Mouse (Mus musculus): ENCODE results near the gene Ghsr. TPM values are rescaled to one million over a fixed set of nuclear protein-coding genes. Genes with fewer than 3 reads are reported as not detected.

Gene Ghsr
- polyA plus RNA-seq, 1 experiment, result not detected

DNA sequence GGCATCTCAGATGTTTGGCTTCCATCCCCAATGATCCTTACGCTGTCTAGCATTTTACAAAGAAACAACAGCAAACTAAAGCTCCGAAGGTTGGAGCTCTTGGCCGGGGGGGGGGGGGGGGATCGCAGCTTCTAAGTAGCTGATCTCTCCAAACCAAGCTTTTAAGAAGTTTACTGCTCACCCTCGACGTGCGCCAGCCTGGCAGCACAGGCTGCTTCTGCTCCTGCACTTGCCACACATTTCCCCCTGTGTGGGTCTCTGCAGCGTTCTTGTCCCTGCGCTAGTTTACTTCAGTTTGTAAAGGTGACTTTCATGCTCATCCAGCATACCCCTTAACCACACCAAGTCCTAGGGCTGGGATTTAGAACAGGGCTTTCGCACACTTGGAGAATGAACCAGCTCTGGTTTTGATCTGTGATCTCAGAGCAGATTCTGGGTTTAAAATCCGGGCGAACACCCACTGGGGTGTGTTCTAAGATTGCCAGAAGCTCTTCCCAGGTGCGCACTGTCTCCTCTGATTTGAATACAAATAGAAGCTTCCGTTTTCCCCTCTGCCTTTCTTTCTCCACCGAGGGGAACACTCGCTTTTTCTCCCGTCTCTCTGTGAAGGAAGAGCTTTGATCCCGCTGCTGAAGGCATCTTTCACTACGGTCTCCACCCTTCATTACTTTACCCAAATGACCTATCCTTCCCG lies 422 bp upstream of the Ghsr start:
- Histone ChIP-seq H3K4me3 (no peak overlapping the region), H3K27me3 (ENCODE audit: control insufficient read depth, insufficient read depth, insufficient read length) (peaks cover 11% of the 10 kb centered on the region), H3K79me2 (ENCODE audit: control insufficient read depth, insufficient read depth) (no peaks in the 10 kb centered on the region), H3ac (ENCODE audit: control insufficient read depth, insufficient read length) (no peak overlapping the region), H3K4me2 (ENCODE audit: low read depth) (no peak overlapping the region), H3K36me3 (ENCODE audit: control insufficient read depth, insufficient read depth) (no peaks in the 10 kb centered on the region)
- TF ChIP-seq TCF12 (IDR thresholded peaks at IDR 0.05; ENCODE audit: insufficient read depth, poor library complexity, severe bottlenecking) (no peak), POLR2AphosphoS2 (IDR thresholded peaks at IDR 0.05; ENCODE audit: insufficient read length, low read depth) (no peak), MAX (IDR thresholded peaks at IDR 0.05; ENCODE audit: low read depth) (no peak), CEBPB (IDR thresholded peaks at IDR 0.05; ENCODE audit: insufficient read depth, poor library complexity, severe bottlenecking) (no peak), POLR2A (IDR thresholded peaks at IDR 0.05; ENCODE audit: insufficient read length, low read depth) (no peak)

GRCm38 (mm10) chr3:27371725-27372650 lies 837 bp downstream of the Ghsr start:
- Histone ChIP-seq H3K27me3 (ENCODE audit: control insufficient read depth, insufficient read depth, insufficient read length) (peaks cover 11% of the 10 kb centered on the region), H3K4me3 (no peak overlapping the region), H3K36me3 (ENCODE audit: control insufficient read depth, insufficient read depth) (no peaks in the 10 kb centered on the region), H3ac (ENCODE audit: control insufficient read depth, insufficient read length) (no peak overlapping the region), H3K79me2 (ENCODE audit: control insufficient read depth, insufficient read depth) (no peaks in the 10 kb centered on the region), H3K4me2 (ENCODE audit: low read depth) (no peak overlapping the region)
- no peak for TF ChIP-seq POLR2A (IDR thresholded peaks at IDR 0.05; ENCODE audit: insufficient read length, low read depth)

GRCm38 (mm10) chr3:27374396-27374795 lies 3.2 kb downstream of the Ghsr start:
- TF ChIP-seq MAX (IDR thresholded peaks at IDR 0.05; ENCODE audit: low read depth) (no peak), POLR2A (IDR thresholded peaks at IDR 0.05; ENCODE audit: insufficient read length, low read depth) (no peak), MYOD1 (IDR thresholded peaks at IDR 0.05; ENCODE audit: control insufficient read depth in 1 of 3, insufficient read length in 2 of 3, low read depth in 2 of 3) (no peak), CEBPB (IDR thresholded peaks at IDR 0.05; ENCODE audit: insufficient read depth, poor library complexity, severe bottlenecking) (no peak), TCF3 (IDR thresholded peaks at IDR 0.05; ENCODE audit: insufficient read length, low read depth) (no peak), SRF (IDR thresholded peaks at IDR 0.05; ENCODE audit: control insufficient read depth, insufficient read length, low read depth) (no peak), E2F4 (IDR thresholded peaks at IDR 0.05; ENCODE audit: insufficient read depth) (no peak), USF1 (IDR thresholded peaks at IDR 0.05; ENCODE audit: low read depth) (no peak), REST (IDR thresholded peaks at IDR 0.05; ENCODE audit: insufficient read depth, insufficient read length) (no peak), MYOG (IDR thresholded peaks at IDR 0.05; ENCODE audit: control insufficient read depth in 1 of 3, insufficient read depth in 1 of 3, insufficient read length in 2 of 3, low read depth in 2 of 3) (no peak), TCF12 (IDR thresholded peaks at IDR 0.05; ENCODE audit: insufficient read depth, poor library complexity, severe bottlenecking) (no peak), POLR2AphosphoS2 (IDR thresholded peaks at IDR 0.05; ENCODE audit: insufficient read length, low read depth) (no peak)
- H3K27me3 ChIP-seq (ENCODE audit: control insufficient read depth, insufficient read depth, insufficient read length), result peaks cover 11% of the 10 kb centered on the region
- no peak overlapping the region for H3K4me2 ChIP-seq (ENCODE audit: low read depth)
- H3K4me3 ChIP-seq, result no peak overlapping the region
- no peaks in the 10 kb centered on the region for H3K36me3 ChIP-seq (ENCODE audit: control insufficient read depth, insufficient read depth)
- no peak overlapping the region for H3ac ChIP-seq (ENCODE audit: control insufficient read depth, insufficient read length)
- no peaks in the 10 kb centered on the region for H3K79me2 ChIP-seq (ENCODE audit: control insufficient read depth, insufficient read depth)

DNA sequence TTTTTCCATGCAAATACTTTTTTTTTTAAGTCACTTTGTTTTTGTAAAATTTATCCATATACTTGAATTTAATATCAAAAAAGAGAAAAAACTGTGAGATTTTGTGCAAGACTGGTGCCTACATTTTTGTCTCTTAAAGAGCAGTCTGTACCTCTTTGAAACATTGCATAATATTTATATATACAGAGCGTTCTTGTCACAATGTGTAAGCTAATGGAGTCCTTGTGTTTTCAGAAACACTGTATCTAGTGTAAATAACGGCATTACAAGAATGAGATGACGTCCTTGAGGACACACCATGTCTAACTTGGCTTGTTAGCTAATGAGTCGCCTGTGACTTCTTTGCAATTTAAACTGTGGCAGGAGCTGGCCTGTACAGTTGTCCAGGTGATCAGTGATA lies 6.8 kb downstream of the Ghsr start:
- Histone ChIP-seq H3K36me3 (ENCODE audit: control insufficient read depth, insufficient read depth) (no peaks in the 10 kb centered on the region), H3ac (ENCODE audit: control insufficient read depth, insufficient read length) (no peak overlapping the region), H3K4me2 (ENCODE audit: low read depth) (no peak overlapping the region), H3K4me3 (no peak overlapping the region), H3K79me2 (ENCODE audit: control insufficient read depth, insufficient read depth) (no peaks in the 10 kb centered on the region), H3K27me3 (ENCODE audit: control insufficient read depth, insufficient read depth, insufficient read length) (peaks cover 6% of the 10 kb centered on the region)
- TF ChIP-seq TCF12 (IDR thresholded peaks at IDR 0.05; ENCODE audit: insufficient read depth, poor library complexity, severe bottlenecking), result no peak
- TF ChIP-seq POLR2A (IDR thresholded peaks at IDR 0.05; ENCODE audit: insufficient read length, low read depth), result no peak
- no peak for TF ChIP-seq SRF (IDR thresholded peaks at IDR 0.05; ENCODE audit: control insufficient read depth, insufficient read length, low read depth)
- TF ChIP-seq MAX (IDR thresholded peaks at IDR 0.05; ENCODE audit: low read depth), result no peak
- no peak for TF ChIP-seq USF1 (IDR thresholded peaks at IDR 0.05; ENCODE audit: low read depth)
- TF ChIP-seq TCF3 (IDR thresholded peaks at IDR 0.05; ENCODE audit: insufficient read length, low read depth), result no peak
- TF ChIP-seq REST (IDR thresholded peaks at IDR 0.05; ENCODE audit: insufficient read depth, insufficient read length), result no peak
- TF ChIP-seq MYOD1 (IDR thresholded peaks at IDR 0.05; ENCODE audit: control insufficient read depth in 1 of 3, insufficient read length in 2 of 3, low read depth in 2 of 3), result no peak
- TF ChIP-seq CEBPB (IDR thresholded peaks at IDR 0.05; ENCODE audit: insufficient read depth, poor library complexity, severe bottlenecking), result no peak
- no peak for TF ChIP-seq MYOG (IDR thresholded peaks at IDR 0.05; ENCODE audit: control insufficient read depth in 1 of 3, insufficient read depth in 1 of 3, insufficient read length in 2 of 3, low read depth in 2 of 3)
- TF ChIP-seq E2F4 (IDR thresholded peaks at IDR 0.05; ENCODE audit: insufficient read depth), result no peak
- no peak for TF ChIP-seq POLR2AphosphoS2 (IDR thresholded peaks at IDR 0.05; ENCODE audit: insufficient read length, low read depth)

DNA sequence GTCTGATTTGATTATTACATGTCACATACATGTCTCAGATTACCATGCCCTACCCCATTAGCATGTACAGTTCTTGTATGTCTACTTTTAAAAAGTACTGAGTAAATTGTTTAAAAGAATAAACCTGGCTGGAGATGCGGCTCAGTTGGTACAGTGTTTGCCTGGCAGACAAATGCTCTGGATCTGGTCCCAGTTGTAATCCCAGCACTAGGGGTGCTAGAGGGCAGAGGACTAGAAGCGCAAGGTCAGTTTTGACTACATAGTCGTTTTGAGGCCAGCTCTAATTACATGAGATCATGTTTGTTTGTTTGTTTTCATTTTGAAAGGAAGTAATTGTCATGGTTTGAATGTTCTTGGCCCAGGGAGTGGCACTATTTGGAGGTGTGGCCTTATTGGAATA lies 13.7 kb downstream of the Ghsr start:
- Histone ChIP-seq H3ac (ENCODE audit: control insufficient read depth, insufficient read length) (no peak overlapping the region), H3K4me2 (ENCODE audit: low read depth) (no peak overlapping the region), H3K79me2 (ENCODE audit: control insufficient read depth, insufficient read depth) (no peaks in the 10 kb centered on the region), H3K27me3 (ENCODE audit: control insufficient read depth, insufficient read depth, insufficient read length) (peaks cover 19% of the 10 kb centered on the region), H3K36me3 (ENCODE audit: control insufficient read depth, insufficient read depth) (no peaks in the 10 kb centered on the region), H3K4me3 (no peak overlapping the region)
- no peak for TF ChIP-seq TCF3 (IDR thresholded peaks at IDR 0.05; ENCODE audit: insufficient read length, low read depth)
- TF ChIP-seq REST (IDR thresholded peaks at IDR 0.05; ENCODE audit: insufficient read depth, insufficient read length), result no peak
- no peak for TF ChIP-seq MYOG (IDR thresholded peaks at IDR 0.05; ENCODE audit: control insufficient read depth in 1 of 3, insufficient read depth in 1 of 3, insufficient read length in 2 of 3, low read depth in 2 of 3)
- TF ChIP-seq POLR2A (IDR thresholded peaks at IDR 0.05; ENCODE audit: insufficient read length, low read depth), result no peak
